ENCODE assay signal across 8 mouse cellular contexts in genomic region chr2:138186700-138187099, GRCm38 (mm10).
"Had no signal": no experiment of that assay in that cellular context is flagged by ENCODE, and none has a peak within 500 bp of the region (broad histone marks: within the 10 kb centered on the region; RNA-seq: fewer than 3 reads in every experiment).

No protein-coding gene starts in this region.

- DNase-seq: liver, postnatal 0 days; lung, adult 2 months; lung, postnatal 14 days; lung, postnatal 36 days; right cerebral cortex, postnatal 25 days; thymus, adult 18-20 months; thymus, postnatal 14 days; thymus, postnatal 36 days had no signal
